Mouse (Mus musculus): Measurements from ENCODE around the gene Flt1. TPM values are rescaled to one million over a fixed set of nuclear protein-coding genes. Genes with fewer than 3 reads are reported as not detected.

Gene Flt1
- polyA plus RNA-seq, 1 experiment from 2014 or later, result 11.5 TPM

DNA sequence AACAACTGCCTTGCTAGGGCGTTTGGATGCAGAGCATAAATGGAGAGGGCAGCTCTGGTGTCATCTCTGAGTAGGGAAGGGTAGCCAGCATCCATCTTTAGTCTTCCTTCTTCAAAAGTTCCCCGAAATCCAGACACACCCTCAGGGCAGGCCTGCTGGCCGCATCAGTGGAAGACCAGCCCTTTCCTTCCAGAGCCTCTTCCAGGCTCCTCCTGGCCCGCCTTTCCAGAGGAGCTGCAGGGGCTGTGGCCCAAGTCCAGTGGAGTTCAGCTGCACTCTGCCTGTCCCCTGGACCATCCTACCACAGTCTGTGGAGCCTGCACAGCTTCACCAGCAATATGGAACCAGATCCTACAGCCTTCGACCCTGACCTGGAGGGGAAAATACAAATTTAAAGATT, 7.1 kb upstream of the Flt1 start:
- Histone ChIP-seq H3K4me1 (ENCODE audit: control insufficient read depth, insufficient read depth, low read length) (no peaks in the 10 kb centered on the region), H3K4me2 (replicated peaks; ENCODE audit: low read depth, low read length) (no peak overlapping the region), H3K36me3 (ENCODE audit: control insufficient read depth, insufficient read depth, low read length) (no peaks in the 10 kb centered on the region), H3K27me3 (ENCODE audit: control insufficient read depth, insufficient read depth, low read length) (0 out of 2 replicates have a peak, but pooled peaks cover under 1% of the 10 kb centered on the region), H3K9me3 (ENCODE audit: control insufficient read depth, low read depth, low read length) (no peaks in the 10 kb centered on the region), H3K27ac (ENCODE audit: low read length) (no peak overlapping the region), H3K9ac (replicated peaks; ENCODE audit: low read depth, low read length) (no peak overlapping the region), H3K4me3 (ENCODE audit: low read depth, low read length) (no peak overlapping the region)
- WGBS, result 73% methylated on average over 5 of the region's 5 CpGs
- no peak for ATAC-seq (ENCODE audit: insufficient number of reproducible peaks, insufficient read depth, low FRiP score, low read depth)

DNA sequence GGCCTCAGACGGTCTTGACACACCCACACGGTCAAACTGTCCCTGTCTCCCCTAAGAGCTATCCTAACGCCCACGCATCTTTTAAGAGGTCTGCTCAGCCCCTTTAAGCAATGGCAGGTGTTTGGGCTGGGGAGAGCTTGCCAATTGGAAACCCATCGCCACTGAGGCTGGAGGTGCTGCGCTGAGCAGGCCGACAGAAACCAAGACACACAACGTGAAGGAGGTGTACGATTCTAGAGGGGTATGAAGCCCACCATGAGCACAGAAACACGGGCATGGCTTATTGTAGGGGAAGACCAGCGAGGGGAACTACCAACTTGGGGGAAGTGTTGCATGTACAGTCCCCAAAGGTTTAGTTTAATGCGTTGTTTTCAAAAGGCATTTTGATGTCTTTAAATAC, 1.7 kb upstream of the Flt1 start:
- no peak overlapping the region for H3K27ac ChIP-seq (ENCODE audit: low read length)
- H3K27me3 ChIP-seq (ENCODE audit: control insufficient read depth, insufficient read depth, low read length), result peaks cover 38% of the 10 kb centered on the region
- ATAC-seq (ENCODE audit: insufficient number of reproducible peaks, insufficient read depth, low FRiP score, low read depth), result no peak
- no peaks in the 10 kb centered on the region for H3K9me3 ChIP-seq (ENCODE audit: control insufficient read depth, low read depth, low read length)
- no peak overlapping the region for H3K4me3 ChIP-seq (ENCODE audit: low read depth, low read length)
- H3K36me3 ChIP-seq (ENCODE audit: control insufficient read depth, insufficient read depth, low read length), result no peaks in the 10 kb centered on the region
- peaks cover 14% of the 10 kb centered on the region; the same call in 1 of the 2 replicates for H3K4me1 ChIP-seq (ENCODE audit: control insufficient read depth, insufficient read depth, low read length)
- no peak overlapping the region for H3K9ac ChIP-seq (replicated peaks; ENCODE audit: low read depth, low read length)
- WGBS, result 15% methylated on average over 12 of the region's 12 CpGs
- H3K4me2 ChIP-seq (replicated peaks; ENCODE audit: low read depth, low read length), result no peak overlapping the region

DNA sequence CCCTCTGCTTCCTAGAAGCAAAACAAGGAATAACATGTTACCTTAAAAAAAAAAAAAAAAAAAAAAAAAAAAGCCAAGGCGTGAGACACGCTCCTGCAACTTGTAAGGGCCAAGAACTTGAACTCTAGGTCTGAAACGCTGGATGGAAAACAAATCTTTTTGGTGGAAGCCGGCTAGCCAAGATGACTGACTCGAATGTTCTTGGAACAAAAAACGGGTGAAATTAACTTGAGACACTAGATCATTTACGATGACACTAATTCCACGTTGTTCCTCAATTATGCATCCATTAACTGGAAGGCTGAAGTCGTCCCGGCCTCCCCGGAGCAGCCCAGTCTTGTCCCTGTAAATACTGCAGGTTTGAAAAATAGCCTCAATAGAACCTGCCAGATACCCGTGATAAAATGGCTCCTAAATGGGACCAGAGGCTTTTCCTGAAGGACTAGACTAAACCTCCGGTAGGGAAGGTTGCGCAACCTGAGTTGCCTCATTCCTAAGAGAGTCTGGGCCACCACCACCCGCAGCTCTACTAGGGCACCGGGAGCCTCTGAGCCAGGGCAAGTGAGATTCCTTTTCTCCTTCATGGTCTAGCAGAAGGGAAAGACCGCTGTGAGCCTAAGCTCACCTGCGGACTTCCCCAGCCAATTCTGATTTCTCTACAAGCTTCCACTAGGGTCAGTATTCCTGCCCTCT, 1.0 kb upstream of the Flt1 start:
- 2% methylated on average over 18 of the region's 18 CpGs for WGBS
- H3K27ac ChIP-seq (ENCODE audit: low read length), result no peak overlapping the region
- H3K4me3 ChIP-seq (ENCODE audit: low read depth, low read length), result peak overlapping the region; percentile 38
- H3K27me3 ChIP-seq (ENCODE audit: control insufficient read depth, insufficient read depth, low read length), result peaks cover 40% of the 10 kb centered on the region
- peaks cover 14% of the 10 kb centered on the region; the same call in 1 of the 2 replicates for H3K4me1 ChIP-seq (ENCODE audit: control insufficient read depth, insufficient read depth, low read length)
- H3K36me3 ChIP-seq (ENCODE audit: control insufficient read depth, insufficient read depth, low read length), result no peaks in the 10 kb centered on the region
- H3K9me3 ChIP-seq (ENCODE audit: control insufficient read depth, low read depth, low read length), result no peaks in the 10 kb centered on the region
- no peak overlapping the region for H3K9ac ChIP-seq (replicated peaks; ENCODE audit: low read depth, low read length)
- ATAC-seq (ENCODE audit: insufficient number of reproducible peaks, insufficient read depth, low FRiP score, low read depth), result no peak
- peak overlapping the region; percentile 76 for H3K4me2 ChIP-seq (replicated peaks; ENCODE audit: low read depth, low read length)

DNA sequence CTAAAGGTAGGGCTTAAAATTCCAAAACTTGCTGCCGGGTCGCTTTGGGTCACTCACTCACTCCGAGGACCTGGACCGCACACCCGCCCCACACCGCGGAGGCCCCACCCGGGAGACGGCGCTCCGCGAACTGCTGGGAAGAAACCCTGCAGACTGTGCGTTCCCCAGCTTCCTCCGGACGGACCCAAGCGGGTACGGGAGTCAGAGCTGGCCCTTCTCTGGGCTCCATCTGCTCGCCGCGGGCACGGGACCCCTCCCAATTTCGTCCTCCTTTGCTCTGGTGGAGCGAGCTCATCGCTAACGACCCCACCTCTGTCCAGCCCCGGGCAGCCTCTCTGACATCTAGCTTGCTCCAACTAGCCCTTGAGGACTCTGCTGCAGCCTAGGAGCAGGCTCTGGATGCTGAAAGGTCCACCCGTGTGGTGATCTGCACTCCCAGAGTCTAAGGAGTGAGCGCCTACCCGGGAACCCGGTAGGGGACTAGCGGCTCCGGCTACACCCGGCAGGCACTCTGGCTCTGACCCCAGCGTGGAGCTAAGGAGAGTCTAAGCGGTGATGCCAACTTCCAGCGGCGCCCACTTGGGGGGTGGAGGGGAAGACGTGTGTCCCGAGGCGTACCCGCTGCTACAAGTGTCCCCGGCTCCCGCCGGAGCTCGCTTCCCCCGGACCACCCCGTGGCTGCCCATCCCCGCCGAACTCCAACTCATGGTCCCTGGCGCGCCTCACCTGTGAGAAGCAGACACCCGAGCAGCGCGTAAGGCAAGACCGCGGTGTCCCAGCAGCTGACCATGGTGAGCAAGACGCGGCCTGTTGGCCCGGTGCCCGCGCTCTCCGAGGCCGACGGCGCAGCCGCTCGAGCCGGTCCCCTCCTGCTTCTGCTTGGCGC, 623 bp downstream of the Flt1 start:
- ATAC-seq (ENCODE audit: insufficient number of reproducible peaks, insufficient read depth, low FRiP score, low read depth), result peak; percentile 71
- Histone ChIP-seq H3K4me2 (replicated peaks; ENCODE audit: low read depth, low read length) (peak overlapping the region; percentile 76), H3K27me3 (ENCODE audit: control insufficient read depth, insufficient read depth, low read length) (peaks cover 54% of the 10 kb centered on the region), H3K4me1 (ENCODE audit: control insufficient read depth, insufficient read depth, low read length) (peaks cover 14% of the 10 kb centered on the region; the same call in 1 of the 2 replicates), H3K9ac (replicated peaks; ENCODE audit: low read depth, low read length) (peak overlapping the region; percentile 21; the same call in 1 of the 2 replicates), H3K9me3 (ENCODE audit: control insufficient read depth, low read depth, low read length) (no peaks in the 10 kb centered on the region), H3K4me3 (ENCODE audit: low read depth, low read length) (peak overlapping the region; percentile 38), H3K27ac (ENCODE audit: low read length) (peak overlapping the region; percentile 7; the same call in 1 of the 2 replicates), H3K36me3 (ENCODE audit: control insufficient read depth, insufficient read depth, low read length) (no peaks in the 10 kb centered on the region)
- WGBS, result under 1% methylated on average over 69 of the region's 69 CpGs

DNA sequence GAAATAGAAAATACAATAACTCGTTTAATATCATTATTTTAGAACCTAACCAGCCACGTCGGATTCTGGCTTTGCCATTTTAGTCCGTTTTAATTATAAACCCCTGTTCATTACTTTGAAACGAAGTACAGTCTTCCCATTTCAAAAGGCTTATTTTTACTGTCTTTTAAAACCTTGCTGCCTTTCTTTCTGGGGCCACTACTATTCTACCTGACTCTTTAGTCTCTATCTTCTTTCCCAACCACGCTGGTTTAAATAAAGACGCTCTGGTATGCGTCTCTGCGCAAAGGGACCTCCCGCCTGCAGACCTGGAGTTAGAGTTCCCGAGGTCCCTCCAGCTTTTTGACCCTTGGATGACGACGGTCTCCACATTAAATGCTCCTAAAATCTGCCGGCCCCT, 1.4 kb downstream of the Flt1 start:
- Histone ChIP-seq H3K9ac (replicated peaks; ENCODE audit: low read depth, low read length) (no peak overlapping the region), H3K4me1 (ENCODE audit: control insufficient read depth, insufficient read depth, low read length) (peaks cover 14% of the 10 kb centered on the region; the same call in 1 of the 2 replicates), H3K9me3 (ENCODE audit: control insufficient read depth, low read depth, low read length) (no peaks in the 10 kb centered on the region), H3K27ac (ENCODE audit: low read length) (no peak overlapping the region), H3K27me3 (ENCODE audit: control insufficient read depth, insufficient read depth, low read length) (peaks cover 57% of the 10 kb centered on the region), H3K36me3 (ENCODE audit: control insufficient read depth, insufficient read depth, low read length) (no peaks in the 10 kb centered on the region), H3K4me3 (ENCODE audit: low read depth, low read length) (peak overlapping the region; percentile 38; the same call in 1 of the 2 replicates), H3K4me2 (replicated peaks; ENCODE audit: low read depth, low read length) (no peak overlapping the region)
- under 1% methylated on average over 14 of the region's 14 CpGs for WGBS
- no peak for ATAC-seq (ENCODE audit: insufficient number of reproducible peaks, insufficient read depth, low FRiP score, low read depth)

DNA sequence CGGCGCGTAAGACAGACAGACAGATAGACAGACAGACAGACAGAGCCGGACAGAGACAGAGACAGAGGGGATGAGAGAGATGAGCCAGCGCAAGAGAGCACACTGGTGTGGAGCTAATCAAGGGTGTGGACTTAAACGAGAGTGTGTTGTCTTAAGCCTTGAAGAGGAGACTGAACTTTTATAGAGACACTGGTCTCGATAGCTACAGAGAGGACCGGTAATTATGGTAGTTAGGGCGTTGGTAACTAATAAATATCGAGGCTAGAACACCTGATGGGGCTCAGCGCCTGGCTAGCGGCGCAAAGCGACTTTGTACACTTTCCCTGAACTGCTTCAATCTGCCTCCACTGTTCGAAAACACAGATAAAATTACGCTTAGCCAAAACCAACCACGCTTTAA, 2.0 kb downstream of the Flt1 start:
- 7% methylated on average over 17 of the region's 17 CpGs for WGBS
- H3K9ac ChIP-seq (replicated peaks; ENCODE audit: low read depth, low read length), result no peak overlapping the region
- H3K9me3 ChIP-seq (ENCODE audit: control insufficient read depth, low read depth, low read length), result no peaks in the 10 kb centered on the region
- peaks cover 14% of the 10 kb centered on the region; the same call in 1 of the 2 replicates for H3K4me1 ChIP-seq (ENCODE audit: control insufficient read depth, insufficient read depth, low read length)
- ATAC-seq (ENCODE audit: insufficient number of reproducible peaks, insufficient read depth, low FRiP score, low read depth), result no peak
- H3K36me3 ChIP-seq (ENCODE audit: control insufficient read depth, insufficient read depth, low read length), result no peaks in the 10 kb centered on the region
- no peak overlapping the region; the same call in 1 of the 2 replicates for H3K4me3 ChIP-seq (ENCODE audit: low read depth, low read length)
- no peak overlapping the region for H3K27ac ChIP-seq (ENCODE audit: low read length)
- peaks cover 57% of the 10 kb centered on the region for H3K27me3 ChIP-seq (ENCODE audit: control insufficient read depth, insufficient read depth, low read length)
- no peak overlapping the region for H3K4me2 ChIP-seq (replicated peaks; ENCODE audit: low read depth, low read length)

DNA sequence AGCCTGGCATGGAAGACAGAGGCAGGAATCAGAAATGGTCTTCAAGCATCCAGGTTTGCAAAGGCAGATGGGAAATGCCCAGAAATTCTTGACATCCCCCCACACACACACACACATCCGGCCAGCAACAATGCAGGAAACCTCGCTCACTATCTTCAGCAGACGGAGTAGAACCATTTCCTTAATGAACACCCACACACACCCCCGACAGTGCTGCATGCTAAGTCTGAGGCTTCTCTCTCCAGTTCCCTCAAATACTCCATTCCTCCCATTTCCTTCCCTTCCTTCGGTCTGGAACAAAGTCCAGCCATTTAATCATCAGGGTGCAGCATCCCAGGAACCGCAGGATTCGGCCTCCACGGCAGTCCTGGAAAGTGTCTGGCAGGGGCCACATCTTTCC, 4.4 kb downstream of the Flt1 start:
- no peak overlapping the region for H3K9ac ChIP-seq (replicated peaks; ENCODE audit: low read depth, low read length)
- no peak overlapping the region for H3K4me2 ChIP-seq (replicated peaks; ENCODE audit: low read depth, low read length)
- 37% methylated on average over 8 of the region's 8 CpGs for WGBS
- no peaks in the 10 kb centered on the region for H3K9me3 ChIP-seq (ENCODE audit: control insufficient read depth, low read depth, low read length)
- H3K27ac ChIP-seq (ENCODE audit: low read length), result no peak overlapping the region
- no peaks in the 10 kb centered on the region for H3K36me3 ChIP-seq (ENCODE audit: control insufficient read depth, insufficient read depth, low read length)
- H3K4me1 ChIP-seq (ENCODE audit: control insufficient read depth, insufficient read depth, low read length), result peaks cover 14% of the 10 kb centered on the region; the same call in 1 of the 2 replicates
- H3K4me3 ChIP-seq (ENCODE audit: low read depth, low read length), result no peak overlapping the region
- ATAC-seq (ENCODE audit: insufficient number of reproducible peaks, insufficient read depth, low FRiP score, low read depth), result no peak
- H3K27me3 ChIP-seq (ENCODE audit: control insufficient read depth, insufficient read depth, low read length), result peaks cover 44% of the 10 kb centered on the region

DNA sequence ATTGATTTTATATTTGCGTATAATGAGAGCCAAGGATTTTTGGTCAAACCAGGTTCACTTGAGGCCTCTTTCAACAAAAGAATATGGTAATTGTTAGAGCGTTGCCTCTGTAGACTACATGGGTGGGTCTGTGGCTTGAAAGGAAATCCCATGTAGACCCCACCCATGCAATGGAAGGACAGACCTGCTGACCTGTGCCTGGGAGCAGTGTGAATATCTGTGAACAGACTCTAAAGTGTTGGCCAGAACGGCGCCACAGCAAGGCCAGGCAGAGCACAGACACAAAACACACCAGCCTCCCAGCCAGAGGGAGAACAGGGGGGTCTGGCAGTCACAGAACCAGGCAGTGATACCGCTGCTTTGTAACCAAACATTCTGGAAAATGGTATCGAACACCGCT, 7.5 kb downstream of the Flt1 start:
- Histone ChIP-seq H3K4me1 (ENCODE audit: control insufficient read depth, insufficient read depth, low read length) (no peaks in the 10 kb centered on the region), H3K4me2 (replicated peaks; ENCODE audit: low read depth, low read length) (no peak overlapping the region), H3K4me3 (ENCODE audit: low read depth, low read length) (no peak overlapping the region), H3K36me3 (ENCODE audit: control insufficient read depth, insufficient read depth, low read length) (no peaks in the 10 kb centered on the region), H3K27me3 (ENCODE audit: control insufficient read depth, insufficient read depth, low read length) (peaks cover 23% of the 10 kb centered on the region; the same call in 1 of the 2 replicates), H3K9ac (replicated peaks; ENCODE audit: low read depth, low read length) (no peak overlapping the region), H3K9me3 (ENCODE audit: control insufficient read depth, low read depth, low read length) (no peaks in the 10 kb centered on the region), H3K27ac (ENCODE audit: low read length) (no peak overlapping the region)
- ATAC-seq (ENCODE audit: insufficient number of reproducible peaks, insufficient read depth, low FRiP score, low read depth), result no peak
- WGBS, result 87% methylated on average over 7 of the region's 7 CpGs
